Mouse (Mus musculus) macrophage (primary cell): ENCODE measurements around the gene Cntnap2. TPM values are rescaled to one million over a fixed set of nuclear protein-coding genes. Genes with fewer than 3 reads are reported as not detected.
"Not testable (repeated sequence)": the region's sequence is repeated elsewhere in the genome, so short reads cannot be mapped to it uniquely, and the experiment has no call there.

ENCODE experiments used
- H3K27ac ChIP-seq: fragments of 350-480 bp; formaldehyde crosslinking; 2 replicates; pipeline ENCODE4 v1.9.0; 2021
- H3K36me3 ChIP-seq: fragments of 350-480 bp; formaldehyde crosslinking; 2 replicates; pipeline ENCODE4 v1.9.0; 2021; ENCODE audit errors: inconsistent target
- H3K4me3 ChIP-seq: fragments of 350-480 bp; formaldehyde crosslinking; 2 replicates; pipeline ENCODE4 v1.9.0; 2021; ENCODE audit errors: inconsistent target
- H3K79me2 ChIP-seq: fragments of 350-480 bp; formaldehyde crosslinking; 2 replicates; pipeline ENCODE4 v1.9.0; 2021; ENCODE audit errors: inconsistent target
- WGBS: methylation state at CpG from one replicate; pipeline ENCODE4 v1.1.7; 2026; ENCODE audit warnings: inconsistent platforms; ENCODE audit not compliant: missing documents; 5-methylcytosine and 5-hydroxymethylcytosine counted together
- polyA plus RNA-seq: library from polyadenylated mRNA; stranded (reverse); fragments of 250-400 nt; gene quantifications from 3 replicates; pipeline ENCODE4 v1.2.4, GENCODE M21; 2018; ENCODE audit warnings: inconsistent platforms

Gene Cntnap2
- polyA plus RNA-seq, 1 experiment from 2014 or later: not detected

- Histone ChIP-seq H3K4me3 (no peak overlapping the region), H3K36me3 (no peaks in the 10 kb centered on the region), H3K79me2 (no peaks in the 10 kb centered on the region)
These were observed 1360.7 kb downstream of the Cntnap2 start for GRCm38 (mm10) chr6:46419827-46420226.

GRCm38 (mm10) chr6:46420349-46420748 is 1361.2 kb downstream of the Cntnap2 start:
- no peak overlapping the region for H3K4me3 ChIP-seq
- no peak overlapping the region for H3K27ac ChIP-seq
- H3K36me3 ChIP-seq: no peaks in the 10 kb centered on the region
- no peaks in the 10 kb centered on the region for H3K79me2 ChIP-seq

More at GRCm38 (mm10) chr6:46419827-46420226, 1360.7 kb downstream of the Cntnap2 start:
- H3K27ac ChIP-seq: no peak overlapping the region

- H3K79me2 ChIP-seq: no peaks in the 10 kb centered on the region
- no peaks in the 10 kb centered on the region for H3K36me3 ChIP-seq
- 81% methylated on average over 5 of the region's 5 CpGs for WGBS
- no peak overlapping the region for H3K4me3 ChIP-seq
- H3K27ac ChIP-seq: no peak overlapping the region
These were observed 1369.1 kb downstream of the Cntnap2 start for GRCm38 (mm10) chr6:46428231-46428630.

- Histone ChIP-seq H3K27ac (no peak overlapping the region), H3K4me3 (no peak overlapping the region), H3K36me3 (no peaks in the 10 kb centered on the region), H3K79me2 (no peaks in the 10 kb centered on the region)
- 77% methylated on average over 2 of the region's 2 CpGs for WGBS
These were observed 1391.9 kb downstream of the Cntnap2 start for GRCm38 (mm10) chr6:46450917-46451638.

- WGBS: 76% methylated on average over 4 of the region's 4 CpGs
- Histone ChIP-seq H3K79me2 (no peaks in the 10 kb centered on the region), H3K36me3 (no peaks in the 10 kb centered on the region), H3K27ac (no peak overlapping the region), H3K4me3 (no peak overlapping the region)
These were observed 1413.5 kb downstream of the Cntnap2 start for GRCm38 (mm10) chr6:46472683-46473082.

GRCm38 (mm10) chr6:46484392-46484791 is 1425.2 kb downstream of the Cntnap2 start:
- H3K4me3 ChIP-seq: no peak overlapping the region
- no peaks in the 10 kb centered on the region for H3K36me3 ChIP-seq
- no peaks in the 10 kb centered on the region for H3K79me2 ChIP-seq
- no peak overlapping the region for H3K27ac ChIP-seq
- 76% methylated on average over 3 of the region's 3 CpGs for WGBS

- Histone ChIP-seq H3K79me2 (no peaks in the 10 kb centered on the region), H3K4me3 (no peak overlapping the region), H3K36me3 (no peaks in the 10 kb centered on the region), H3K27ac (no peak overlapping the region)
- 78% methylated on average over 1 of the region's 1 CpGs for WGBS
These were observed 1443.6 kb downstream of the Cntnap2 start for GRCm38 (mm10) chr6:46502786-46503185.

GRCm38 (mm10) chr6:46512841-46513240 is 1453.7 kb downstream of the Cntnap2 start:
- no peak overlapping the region for H3K4me3 ChIP-seq
- no peaks in the 10 kb centered on the region for H3K36me3 ChIP-seq
- no peak overlapping the region for H3K27ac ChIP-seq
- no peaks in the 10 kb centered on the region for H3K79me2 ChIP-seq
- 80% methylated on average over 1 of the region's 1 CpGs for WGBS

GRCm38 (mm10) chr6:46537586-46537985 is 1478.4 kb downstream of the Cntnap2 start:
- H3K4me3 ChIP-seq, H3K36me3 ChIP-seq, H3K79me2 ChIP-seq, H3K27ac ChIP-seq: not testable (repeated sequence)
- WGBS: 80% methylated on average over 2 of the region's 2 CpGs

- Histone ChIP-seq H3K4me3 (no peak overlapping the region), H3K79me2 (no peaks in the 10 kb centered on the region), H3K27ac (no peak overlapping the region), H3K36me3 (no peaks in the 10 kb centered on the region)
- WGBS: 80% methylated on average over 2 of the region's 2 CpGs
These were observed 1504.3 kb downstream of the Cntnap2 start for GRCm38 (mm10) chr6:46563470-46563869.

GRCm38 (mm10) chr6:46575055-46575454 is 1515.9 kb downstream of the Cntnap2 start:
- Histone ChIP-seq H3K27ac (no peak overlapping the region), H3K4me3 (no peak overlapping the region), H3K36me3 (no peaks in the 10 kb centered on the region), H3K79me2 (no peaks in the 10 kb centered on the region)
- WGBS: 52% methylated on average over 3 of the region's 3 CpGs

GRCm38 (mm10) chr6:46612365-46612764 is 1553.2 kb downstream of the Cntnap2 start:
- Histone ChIP-seq H3K79me2 (no peaks in the 10 kb centered on the region), H3K4me3 (no peak overlapping the region), H3K36me3 (no peaks in the 10 kb centered on the region), H3K27ac (no peak overlapping the region)

- Histone ChIP-seq H3K36me3 (no peaks in the 10 kb centered on the region), H3K4me3 (no peak overlapping the region), H3K79me2 (no peaks in the 10 kb centered on the region), H3K27ac (no peak overlapping the region)
- WGBS: 94% methylated on average over 3 of the region's 3 CpGs
These were observed 1553.7 kb downstream of the Cntnap2 start for GRCm38 (mm10) chr6:46612872-46613271.

GRCm38 (mm10) chr6:46669018-46669417 is 1609.9 kb downstream of the Cntnap2 start:
- no peaks in the 10 kb centered on the region for H3K79me2 ChIP-seq
- WGBS: 92% methylated on average over 1 of the region's 1 CpGs
- H3K36me3 ChIP-seq: no peaks in the 10 kb centered on the region
- no peak overlapping the region for H3K27ac ChIP-seq
- no peak overlapping the region for H3K4me3 ChIP-seq

GRCm38 (mm10) chr6:46675081-46675480 is 1615.9 kb downstream of the Cntnap2 start:
- H3K27ac ChIP-seq: no peak overlapping the region
- 71% methylated on average over 2 of the region's 2 CpGs for WGBS
- no peaks in the 10 kb centered on the region for H3K36me3 ChIP-seq
- no peak overlapping the region for H3K4me3 ChIP-seq
- H3K79me2 ChIP-seq: no peaks in the 10 kb centered on the region

GRCm38 (mm10) chr6:46675621-46676020 is 1616.5 kb downstream of the Cntnap2 start:
- no peak overlapping the region for H3K4me3 ChIP-seq
- no peaks in the 10 kb centered on the region for H3K36me3 ChIP-seq
- H3K27ac ChIP-seq: no peak overlapping the region
- H3K79me2 ChIP-seq: no peaks in the 10 kb centered on the region
- 90% methylated on average over 4 of the region's 4 CpGs for WGBS
